11 mouse cellular contexts compared by ENCODE assay signal in genomic region chr10:120418211-120418610, GRCm38 (mm10). TPM values are rescaled to one million over a fixed set of nuclear protein-coding genes. Genes with fewer than 3 reads are reported as not detected.
DNase-seq lines count a peak whose midpoint lies in the region; ATAC-seq lines count a peak whose summit lies in the region.
"Had no signal": no experiment of that assay in that cellular context is flagged by ENCODE, and none has a peak within 500 bp of the region (broad histone marks: within the 10 kb centered on the region; RNA-seq: fewer than 3 reads in every experiment).

No protein-coding gene starts in this region.

- H3K4me1 ChIP-seq in heart, embryonic 13.5 days = peaks cover 65% of the 10 kb centered on the region
- H3K4me1 ChIP-seq in embryonic facial prominence, embryonic 10.5 days = peaks cover 77% of the 10 kb centered on the region
- peaks cover 52% of the 10 kb centered on the region for H3K4me1 ChIP-seq in hindbrain, embryonic 12.5 days
- H3K4me1 ChIP-seq in liver, embryonic 15.5 days (replicated peaks) = 0 out of 2 replicates have a peak, but pooled peaks cover 7% of the 10 kb centered on the region

- H3K27ac ChIP-seq in heart, embryonic 13.5 days (replicated peaks) = peak overlapping the region; percentile 84
- peak overlapping the region; percentile 83 for H3K27ac ChIP-seq in embryonic facial prominence, embryonic 10.5 days (replicated peaks)
- peak overlapping the region; percentile 86 for H3K27ac ChIP-seq in hindbrain, embryonic 12.5 days
- H3K27ac ChIP-seq in liver, embryonic 15.5 days (replicated peaks) = peak overlapping the region; percentile 57

- ATAC-seq in heart, embryonic 13.5 days (ENCODE audit: extremely low read depth, insufficient number of reproducible peaks, low FRiP score, low TSS enrichment) = no peak
- ATAC-seq in hindbrain, embryonic 12.5 days (ENCODE audit: low FRiP score) = no peak
- ATAC-seq in liver, embryonic 15.5 days (ENCODE audit: insufficient read depth) = no peak

- 68% methylated on average over 7 of the region's 7 CpGs for WGBS in heart, embryonic 13.5 days
- 60% methylated on average over 7 of the region's 7 CpGs for WGBS in embryonic facial prominence, embryonic 10.5 days
- 63% methylated on average over 7 of the region's 7 CpGs for WGBS in hindbrain, embryonic 12.5 days
- WGBS in liver, embryonic 15.5 days (ENCODE audit: insufficient replicate concordance) = 66% methylated on average over 7 of the region's 7 CpGs

- DNase-seq in heart, adult 9 months (ENCODE audit: low spot score in 2 of 2) = no peak
- no peak for DNase-seq in embryonic facial prominence, embryonic 10.5 days (ENCODE audit: low spot score)
- no peak for DNase-seq in adrenal gland, adult 8-10 months
- no peak for DNase-seq in left cerebral cortex, adult 11 months (ENCODE audit: low spot score)
- no peak for DNase-seq in frontal cortex, postnatal 14 days (ENCODE audit: low spot score in 2 of 2)
- DNase-seq: cerebellum, postnatal 25 days; layer of hippocampus, postnatal 36 days; thymus, adult 2 months had no signal

- H3K27me3 ChIP-seq in heart, embryonic 13.5 days (replicated peaks) = no peaks in the 10 kb centered on the region
- no peaks in the 10 kb centered on the region for H3K27me3 ChIP-seq in embryonic facial prominence, embryonic 10.5 days (replicated peaks; ENCODE audit: low read depth, poor library complexity, severe bottlenecking)
- H3K27me3 ChIP-seq in hindbrain, embryonic 12.5 days = no peaks in the 10 kb centered on the region
- H3K27me3 ChIP-seq in liver, embryonic 15.5 days = no peaks in the 10 kb centered on the region

- H3K4me2 ChIP-seq in heart, embryonic 13.5 days = peak overlapping the region; percentile 55; the same call in 1 of the 2 replicates
- H3K4me2 ChIP-seq in hindbrain, embryonic 12.5 days (replicated peaks) = 0 out of 2 replicates have a peak overlapping the region, but pooled peaks have one; percentile 38
- no peak overlapping the region for H3K4me2 ChIP-seq in liver, embryonic 15.5 days

- H3K4me3 ChIP-seq in heart, embryonic 13.5 days = no peak overlapping the region
- 0 out of 2 replicates have a peak overlapping the region, but pooled peaks have one; percentile 32 for H3K4me3 ChIP-seq in embryonic facial prominence, embryonic 10.5 days
- H3K4me3 ChIP-seq in hindbrain, embryonic 12.5 days = no peak overlapping the region
- no peak overlapping the region for H3K4me3 ChIP-seq in liver, embryonic 15.5 days (replicated peaks)

- H3K36me3 ChIP-seq in heart, embryonic 13.5 days = peaks cover 17% of the 10 kb centered on the region
- peaks cover 64% of the 10 kb centered on the region for H3K36me3 ChIP-seq in embryonic facial prominence, embryonic 10.5 days (replicated peaks)
- H3K36me3 ChIP-seq in hindbrain, embryonic 12.5 days = no peaks in the 10 kb centered on the region
- no peaks in the 10 kb centered on the region for H3K36me3 ChIP-seq in liver, embryonic 15.5 days (replicated peaks)

- no peaks in the 10 kb centered on the region for H3K9me3 ChIP-seq in heart, embryonic 13.5 days
- no peaks in the 10 kb centered on the region for H3K9me3 ChIP-seq in embryonic facial prominence, embryonic 10.5 days
- no peaks in the 10 kb centered on the region for H3K9me3 ChIP-seq in hindbrain, embryonic 12.5 days (replicated peaks)
- H3K9me3 ChIP-seq in liver, embryonic 15.5 days (replicated peaks) = no peaks in the 10 kb centered on the region

- peak overlapping the region; percentile 62 for H3K9ac ChIP-seq in heart, embryonic 13.5 days
- peak overlapping the region; percentile 19; the same call in 1 of the 2 replicates for H3K9ac ChIP-seq in hindbrain, embryonic 12.5 days
- H3K9ac ChIP-seq in liver, embryonic 15.5 days = no peak overlapping the region

RNA-seq across cellular contexts. Expression of gene Hmga2, which starts 58.1 kb away (rescaled TPM):
- polyA plus RNA-seq in heart, embryonic 13.5 days (2015; fragmentation: Nextera tagmentation; extraction: Ambion mirVana) = 11.3 and 12.4 TPM in 2 replicates
- 90.0 and 94.0 TPM in 2 replicates for polyA plus RNA-seq in embryonic facial prominence, embryonic 10.5 days (2016; fragmentation: Nextera tagmentation; extraction: Ambion mirVana)
- 26.5 and 33.6 TPM in 2 replicates for polyA plus RNA-seq in hindbrain, embryonic 12.5 days (2016; fragmentation: Nextera tagmentation; extraction: Ambion mirVana)
- polyA plus RNA-seq in liver, embryonic 15.5 days (2015; fragmentation: Nextera tagmentation; extraction: Ambion mirVana) = 1.7 and 2.1 TPM in 2 replicates
- 1 to 10 TPM; 3.9 to 4.7 (median 4.3) TPM for total RNA-seq in adrenal gland, adult 8-10 months (2022)
